Mouse (Mus musculus): Measurements from ENCODE around the gene Tm7sf2. TPM values are rescaled to one million over a fixed set of nuclear protein-coding genes. Genes with fewer than 3 reads are reported as not detected.
"Not testable (repeated sequence)": the region's sequence is repeated elsewhere in the genome, so short reads cannot be mapped to it uniquely, and the experiment has no call there.

The Tm7sf2 gene
- total RNA-seq, 2 experiments from 2014 or later: 9.9 to 14.7 TPM

DNA sequence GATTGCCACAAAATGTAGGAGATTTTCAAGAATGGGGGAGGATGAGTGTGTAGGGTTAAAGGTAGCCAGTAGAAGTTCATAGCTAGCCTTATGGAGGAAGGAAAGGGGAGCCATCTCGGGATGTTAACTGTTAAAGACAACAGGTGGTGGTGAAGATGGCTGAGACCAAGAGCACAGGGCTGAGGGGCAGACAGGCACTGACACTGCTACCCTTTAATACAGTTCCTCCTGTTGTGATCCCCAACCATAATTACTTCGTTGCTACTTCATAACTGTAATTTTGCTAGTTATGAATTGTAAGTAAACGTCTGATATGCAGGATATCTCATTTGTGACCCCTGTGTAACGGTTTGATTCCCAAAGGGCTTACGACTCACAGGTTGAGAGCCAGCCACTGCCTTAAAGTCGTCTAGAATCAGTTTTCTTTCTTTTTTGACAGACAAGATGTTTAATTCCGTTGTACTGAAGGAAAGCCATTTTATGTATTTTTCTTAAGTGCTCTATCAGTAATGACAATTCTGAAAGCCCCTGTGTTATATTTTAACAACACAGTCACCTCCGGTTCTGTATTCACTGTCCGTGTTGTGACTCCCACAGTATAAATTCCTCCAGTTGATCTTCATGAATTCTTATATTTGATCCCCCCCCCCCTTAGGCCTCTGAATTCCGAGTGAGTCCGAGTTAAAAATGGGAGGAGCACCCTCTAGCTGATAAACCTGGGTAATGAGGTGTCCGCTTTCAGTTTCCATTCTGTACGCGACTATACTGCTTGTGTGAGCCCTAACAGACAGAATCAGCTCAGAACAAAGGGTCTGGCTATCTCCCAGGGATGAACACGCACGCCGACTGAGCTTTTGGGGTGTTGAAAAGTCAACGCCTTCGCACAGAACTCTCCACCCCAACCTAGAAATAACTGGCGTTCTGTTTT is 22.5 kb downstream of the Tm7sf2 start:
- DNase-seq (ENCODE audit: low spot score in 2 of 2): no peak

DNA sequence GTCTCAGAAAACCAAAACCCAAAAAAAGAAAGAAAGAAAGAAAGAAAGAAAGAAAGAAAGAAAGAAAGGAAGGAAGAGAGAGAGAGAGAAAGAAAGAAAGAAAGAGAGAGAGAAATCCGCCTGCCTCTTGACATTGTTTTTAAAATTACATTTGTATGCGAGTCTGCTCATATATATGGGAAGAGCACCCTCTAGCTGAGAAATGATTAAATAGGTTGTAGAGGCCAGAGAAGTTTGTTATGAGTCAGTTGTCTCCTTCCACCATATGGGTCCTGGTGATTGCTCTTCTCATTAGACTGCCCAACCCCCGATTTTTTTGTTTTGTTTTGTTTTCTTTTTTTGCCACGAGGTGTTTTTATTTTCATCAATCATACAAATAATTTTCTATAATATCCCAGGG is 24.1 kb downstream of the Tm7sf2 start:
- DNase-seq (ENCODE audit: low spot score in 2 of 2): not testable (repeated sequence)

DNA sequence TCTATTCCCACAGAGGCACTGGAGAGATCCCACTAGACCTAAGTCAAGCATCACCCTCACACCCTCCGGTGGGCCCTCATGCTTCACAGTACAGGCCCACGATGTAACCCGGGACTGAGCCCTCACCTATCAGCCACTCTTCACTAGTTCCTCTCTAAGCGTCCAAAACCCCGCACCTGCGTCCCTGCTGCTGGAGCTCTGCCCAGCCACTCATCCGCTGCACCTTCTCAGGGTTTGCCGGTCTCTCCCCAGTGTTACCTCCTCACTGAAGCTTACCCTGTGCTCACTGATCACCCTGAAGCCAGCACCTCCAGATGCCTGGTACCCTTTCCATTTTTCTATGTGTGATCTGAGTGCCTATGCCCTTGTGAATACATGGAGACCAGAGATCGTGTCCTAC is 25.9 kb downstream of the Tm7sf2 start:
- DNase-seq (ENCODE audit: low spot score in 2 of 2): no peak

DNA sequence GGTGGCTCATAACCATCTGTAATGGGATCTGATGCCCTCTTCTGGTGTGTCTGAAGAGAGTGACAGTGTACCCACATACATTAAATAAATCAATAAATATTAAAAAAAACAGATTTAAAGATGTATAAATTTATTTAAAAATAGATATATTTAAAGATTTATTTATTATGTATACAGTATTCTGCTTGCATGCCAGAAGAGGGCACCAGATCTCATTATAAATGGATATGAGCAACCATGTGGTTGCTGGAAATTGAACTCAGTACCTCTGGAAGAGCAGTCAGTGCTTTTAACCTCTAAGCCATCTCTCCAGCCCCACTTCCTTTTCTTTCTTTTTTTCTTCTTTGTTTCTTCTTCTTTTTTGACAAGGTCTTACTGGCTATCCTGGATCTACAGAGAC is 28.2 kb downstream of the Tm7sf2 start:
- DNase-seq (ENCODE audit: low spot score in 2 of 2): no peak

DNA sequence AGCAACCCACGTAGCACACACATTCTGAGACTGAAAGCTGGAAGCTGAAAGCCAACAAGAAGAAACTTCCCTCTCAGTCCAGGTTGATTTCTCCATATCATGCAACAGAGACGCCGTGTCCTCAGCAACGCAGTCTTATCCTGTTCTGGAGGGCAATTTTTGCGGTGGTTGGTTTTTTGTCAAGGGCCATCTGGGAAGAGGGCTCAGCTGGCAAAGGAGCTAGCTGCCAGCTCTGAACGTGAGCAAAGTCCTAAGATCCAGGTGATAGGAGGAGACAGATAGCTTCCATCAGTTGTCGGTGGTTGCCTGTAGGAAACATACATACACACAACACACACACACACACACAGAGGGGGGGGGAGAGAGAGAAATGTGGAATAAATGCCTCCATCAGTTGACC is 29.8 kb downstream of the Tm7sf2 start:
- no peak for DNase-seq (ENCODE audit: low spot score in 2 of 2)

DNA sequence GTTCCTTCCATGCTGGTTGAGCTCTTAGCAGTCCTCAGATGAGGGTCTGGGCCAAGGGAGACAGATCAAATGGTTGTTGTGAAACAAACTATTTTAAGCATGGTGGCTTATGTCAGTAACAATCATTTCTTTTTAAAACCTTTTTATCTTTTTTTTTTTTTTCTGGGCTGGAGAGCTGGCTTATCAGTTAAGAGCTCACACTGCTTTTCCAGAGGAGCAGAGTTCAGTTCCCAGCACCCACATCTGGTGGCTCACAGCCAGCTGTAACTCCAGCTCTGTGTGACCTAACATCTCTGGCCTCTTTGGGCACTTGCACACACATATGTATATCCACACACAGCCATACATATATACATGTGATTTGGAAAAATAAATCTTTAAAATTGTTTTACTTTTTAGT is 30.5 kb downstream of the Tm7sf2 start:
- DNase-seq (ENCODE audit: low spot score in 2 of 2): no peak

DNA sequence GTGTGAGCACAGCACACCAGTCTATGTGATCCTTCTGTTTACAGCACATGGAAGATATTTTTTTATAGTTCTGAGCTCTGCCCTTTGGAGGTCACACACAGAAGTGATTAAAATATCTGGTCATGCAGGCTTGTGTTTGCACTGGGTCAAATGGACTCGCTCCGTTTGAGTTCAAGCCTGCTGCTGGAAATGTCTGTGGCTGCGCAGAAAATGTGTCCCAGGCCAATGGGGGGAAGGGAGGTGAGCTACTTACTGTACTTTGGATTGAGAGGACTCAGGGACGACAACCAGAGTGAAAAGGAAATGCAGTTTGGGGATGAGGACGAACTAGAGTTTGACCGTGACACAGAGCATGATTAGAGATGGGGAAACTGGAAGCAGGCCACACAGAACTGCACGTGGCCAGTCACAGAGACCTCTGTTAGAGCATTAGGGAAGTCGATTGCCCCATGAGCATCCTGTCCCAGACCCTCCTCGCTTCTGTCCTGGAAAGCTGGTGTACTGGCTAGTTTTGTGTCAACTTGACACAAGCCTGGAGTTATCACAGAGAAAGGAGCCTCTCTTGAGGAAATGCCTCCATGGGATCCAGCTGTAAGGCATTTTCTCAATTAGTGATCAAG is 32.1 kb downstream of the Tm7sf2 start:
- no peak for DNase-seq (ENCODE audit: low spot score in 2 of 2)

DNA sequence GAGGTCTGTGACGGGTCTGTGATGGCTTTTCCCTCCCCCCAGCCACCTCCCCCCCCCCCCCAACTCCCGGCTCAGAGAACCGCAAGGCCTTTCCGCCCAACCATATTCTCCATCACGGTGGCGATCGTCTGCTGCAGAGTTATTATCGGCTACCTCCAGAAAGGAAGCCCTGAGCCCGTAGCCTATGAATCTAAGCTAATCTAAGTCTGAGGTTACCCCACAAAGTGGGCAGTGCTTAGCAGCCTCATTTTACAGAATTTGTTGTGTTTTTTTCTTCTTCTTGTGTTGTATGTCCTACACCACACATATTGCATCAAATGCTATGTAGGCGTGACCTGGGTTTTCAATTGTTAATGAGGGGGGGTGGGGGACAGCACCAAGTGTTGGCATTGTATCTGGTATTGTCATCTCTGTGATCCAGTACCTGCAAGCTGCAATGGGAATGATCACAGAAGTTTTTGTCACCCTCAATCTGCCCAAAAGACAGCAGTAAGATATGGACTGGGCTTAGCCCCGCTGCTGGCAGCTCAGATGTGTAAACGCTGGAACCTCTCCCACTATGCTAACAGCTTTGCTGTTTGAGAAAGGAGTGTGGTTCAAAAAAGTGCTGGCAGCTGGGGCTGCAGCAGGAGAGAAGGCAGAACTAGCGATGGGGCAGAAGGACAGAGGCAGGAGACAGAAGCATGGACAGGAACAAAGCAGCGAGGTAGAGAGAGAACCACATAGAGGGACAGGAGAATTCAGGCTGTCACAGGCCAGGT is 37.5 kb downstream of the Tm7sf2 start:
- no peak for DNase-seq (ENCODE audit: low spot score in 2 of 2)

DNA sequence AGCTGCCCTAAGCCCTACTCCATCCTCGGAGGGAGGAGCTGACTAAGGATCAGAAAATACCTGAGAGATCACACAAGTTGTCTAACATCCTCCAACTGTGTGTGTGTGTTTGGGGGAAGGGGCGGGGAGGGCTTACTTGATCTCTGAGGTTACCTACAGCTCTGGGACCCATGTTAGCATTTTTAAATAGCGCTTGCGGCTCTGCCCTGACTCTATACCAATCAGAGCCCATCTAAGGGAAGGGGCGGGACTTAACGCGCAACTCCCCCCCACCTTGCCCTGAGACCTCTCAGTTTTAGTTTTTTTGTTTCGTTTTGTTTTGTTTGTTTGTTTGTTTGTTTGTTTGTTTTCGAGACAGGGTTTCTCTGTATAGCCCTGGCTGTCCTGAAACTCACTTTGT is 38.7 kb downstream of the Tm7sf2 start:
- DNase-seq (ENCODE audit: low spot score in 2 of 2): no peak

DNA sequence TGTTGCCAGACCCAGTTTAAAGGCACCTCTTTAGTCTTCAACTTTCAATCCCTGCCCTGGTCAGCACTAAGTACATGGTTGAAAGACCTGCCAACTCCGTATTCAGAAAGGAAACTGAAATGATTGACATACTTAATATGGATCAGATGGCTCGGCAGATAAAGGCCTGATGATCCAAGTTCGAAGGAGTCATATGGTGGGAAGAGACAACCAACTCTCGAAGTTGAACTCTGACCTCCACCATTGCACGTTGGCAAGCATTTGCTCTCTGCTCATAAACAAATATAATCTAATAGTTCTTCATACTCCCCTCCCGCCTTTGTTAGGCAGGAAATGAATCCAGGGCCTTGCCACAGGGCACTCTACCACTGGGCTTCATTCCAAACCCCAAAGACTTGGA is 39.2 kb downstream of the Tm7sf2 start:
- no peak for DNase-seq (ENCODE audit: low spot score in 2 of 2)

DNA sequence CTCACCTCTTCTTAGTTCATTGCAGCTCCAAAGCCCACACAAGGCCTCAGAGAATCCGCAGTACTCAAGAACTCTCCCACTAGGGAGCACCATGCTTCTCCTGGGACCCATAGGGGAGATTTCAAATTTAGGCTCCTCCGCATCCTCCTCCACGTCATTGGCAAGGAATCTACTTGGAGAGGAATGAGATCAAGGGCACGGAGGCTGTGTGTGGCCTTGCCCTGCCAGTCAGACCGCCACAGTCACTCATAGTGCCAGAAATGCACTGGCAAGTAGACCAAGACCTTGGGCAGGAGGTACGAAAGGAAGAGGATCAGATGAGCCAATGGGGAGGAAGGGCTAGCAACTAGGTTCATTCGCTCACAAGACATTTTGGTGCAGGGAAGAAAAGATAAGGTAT is 44.2 kb downstream of the Tm7sf2 start:
- no peak for DNase-seq (ENCODE audit: low spot score in 2 of 2)

DNA sequence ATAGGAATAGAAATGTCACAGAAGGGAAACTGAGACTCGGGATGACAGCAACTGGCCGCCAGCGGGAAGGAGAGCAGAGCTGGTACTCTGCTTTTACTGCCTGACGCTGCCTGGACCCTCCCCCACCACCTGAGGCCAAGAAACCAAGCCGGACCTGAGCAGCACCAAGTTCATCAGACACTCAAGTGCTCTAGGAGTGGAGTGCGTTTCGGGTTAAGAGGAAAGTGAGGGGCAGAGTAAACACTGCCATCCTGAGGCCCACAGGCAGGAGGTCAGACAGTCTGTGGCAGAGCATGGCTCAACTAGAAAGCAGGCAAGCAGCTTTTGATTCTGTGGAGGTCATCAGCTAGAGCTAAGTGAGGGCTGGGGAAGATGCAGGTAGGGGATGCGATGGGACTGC is 45.1 kb downstream of the Tm7sf2 start:
- DNase-seq (ENCODE audit: low spot score in 2 of 2): no peak

DNA sequence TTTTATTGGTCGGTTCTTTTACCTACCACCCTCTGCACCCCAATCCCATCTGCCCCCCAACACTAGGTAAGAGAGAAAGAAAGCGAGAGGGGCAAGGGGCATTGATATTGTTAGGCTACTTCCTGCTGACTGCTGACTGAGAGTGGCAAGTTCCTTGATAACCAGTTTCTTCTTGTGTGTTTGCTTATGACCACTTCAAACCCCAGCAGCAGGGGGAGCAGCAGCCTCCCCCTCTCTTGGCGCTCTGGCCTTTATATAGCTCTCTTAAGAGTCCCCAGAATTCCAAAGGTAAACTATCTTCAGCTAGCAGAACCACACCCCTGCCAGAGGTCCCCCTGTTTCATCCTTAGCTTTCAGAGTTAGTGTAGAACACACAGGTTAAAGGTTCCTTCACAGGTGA is 47.9 kb downstream of the Tm7sf2 start:
- no peak for DNase-seq (ENCODE audit: low spot score in 2 of 2)

DNA sequence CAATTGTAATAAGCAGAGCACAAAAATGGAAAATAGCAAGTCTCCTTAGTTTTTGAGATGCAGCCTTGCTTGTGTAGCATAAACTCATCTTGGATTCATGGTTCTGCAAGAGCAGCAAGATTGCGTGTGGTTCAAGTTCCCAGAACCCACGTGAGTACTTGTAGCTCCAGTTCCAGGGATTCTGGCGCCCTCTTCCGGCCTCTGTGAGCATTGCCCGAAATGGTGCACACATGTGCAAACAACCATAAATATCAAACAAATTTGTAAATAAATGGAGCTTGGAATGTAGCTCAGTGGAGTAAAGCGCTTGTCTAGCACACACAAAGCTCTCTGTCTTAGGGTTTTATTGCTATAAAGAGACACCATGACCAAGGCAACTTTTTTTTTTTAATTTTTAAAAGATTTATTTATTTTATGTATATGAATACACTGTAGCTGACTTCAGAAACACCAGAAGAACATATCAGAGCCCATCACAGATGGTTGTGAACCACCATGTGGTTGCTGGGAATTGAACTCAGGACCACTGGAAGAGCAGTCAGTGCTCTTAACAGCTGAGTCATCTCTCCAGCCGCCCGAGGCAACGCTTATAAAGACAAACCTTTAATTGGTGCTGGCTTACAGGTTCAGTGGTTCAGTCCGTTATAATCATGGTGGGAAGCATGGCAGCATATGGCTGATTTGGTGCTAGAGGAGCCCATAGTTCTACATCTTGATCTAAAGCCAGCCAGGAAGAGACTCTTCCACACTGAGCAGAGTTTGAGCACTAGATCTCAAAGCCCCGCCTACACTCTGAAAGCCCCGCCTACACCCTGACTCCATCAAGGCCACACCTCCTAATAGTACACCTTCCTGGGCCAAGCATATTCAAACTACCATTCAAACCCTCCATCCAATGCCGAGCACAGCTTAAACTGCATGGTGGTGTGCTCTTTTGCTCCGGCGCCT is 49.8 kb downstream of the Tm7sf2 start:
- DNase-seq (ENCODE audit: low spot score in 2 of 2): peak; percentile 73 to 86

DNA sequence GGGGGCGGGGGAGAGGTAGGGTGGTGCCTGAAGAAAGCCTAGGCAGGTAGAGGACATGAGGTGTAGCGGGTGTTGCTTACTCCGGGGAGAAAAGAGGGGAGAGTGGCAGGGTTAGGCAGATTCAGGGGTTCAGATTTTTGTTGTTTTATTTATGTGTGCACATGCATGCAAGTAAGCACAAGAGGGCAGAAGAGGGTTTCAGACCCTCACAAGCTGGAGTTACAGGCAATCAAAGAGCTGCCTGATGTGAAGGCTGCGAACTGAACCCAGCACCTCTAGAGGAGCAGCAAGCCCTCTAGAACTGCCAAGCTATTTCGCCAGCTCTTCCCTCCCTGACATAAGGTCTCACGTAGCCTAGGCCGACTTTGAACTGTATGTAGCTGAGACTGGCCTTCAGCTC is 51.6 kb downstream of the Tm7sf2 start:
- no peak for DNase-seq (ENCODE audit: low spot score in 2 of 2)

DNA sequence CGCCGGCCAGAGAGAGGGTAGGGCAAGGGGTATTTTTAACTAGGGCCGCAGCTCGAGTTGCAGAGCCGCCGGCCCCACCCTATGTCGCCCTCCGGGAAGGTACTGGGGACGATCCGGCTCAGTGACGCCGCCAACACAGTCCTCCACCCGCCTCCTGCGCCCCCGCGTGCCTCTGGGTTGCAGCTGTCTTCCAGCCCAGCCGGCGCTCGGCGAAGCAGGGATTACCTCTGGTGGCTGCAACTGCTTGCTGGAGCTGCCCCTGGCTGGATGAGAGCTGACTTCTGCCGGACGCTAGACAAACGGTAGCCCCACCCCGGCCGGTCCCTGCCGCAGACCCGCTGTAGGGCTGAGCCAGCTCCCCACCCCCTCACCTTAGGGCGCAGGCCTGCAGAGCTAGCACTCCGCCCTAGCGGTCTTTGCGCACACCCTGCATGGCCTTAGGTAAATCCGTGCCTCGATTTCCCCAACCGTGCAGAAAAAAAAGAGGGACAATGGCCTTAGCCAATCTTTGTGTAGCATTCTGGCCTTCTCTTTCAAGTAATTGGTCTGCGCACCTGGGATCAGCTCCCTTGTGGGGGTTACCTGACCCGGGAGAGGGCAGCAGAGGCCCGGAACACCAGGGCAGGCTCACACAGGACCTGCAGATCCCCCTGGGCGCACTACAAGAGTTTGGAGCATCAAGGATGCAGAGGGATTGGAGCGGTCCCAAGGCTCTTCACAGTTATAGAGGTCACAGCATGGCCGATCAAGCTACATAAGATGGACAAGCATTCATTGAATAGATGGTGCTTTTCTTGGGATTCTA is 52.5 kb downstream of the Tm7sf2 start, which contains the start of gene Capn1:
Gene Capn1, minus strand, starts transcription at position 387 of the 805 bp plus-strand sequence.
- DNase-seq (ENCODE audit: low spot score in 2 of 2): peak; percentile 73 to 83

DNA sequence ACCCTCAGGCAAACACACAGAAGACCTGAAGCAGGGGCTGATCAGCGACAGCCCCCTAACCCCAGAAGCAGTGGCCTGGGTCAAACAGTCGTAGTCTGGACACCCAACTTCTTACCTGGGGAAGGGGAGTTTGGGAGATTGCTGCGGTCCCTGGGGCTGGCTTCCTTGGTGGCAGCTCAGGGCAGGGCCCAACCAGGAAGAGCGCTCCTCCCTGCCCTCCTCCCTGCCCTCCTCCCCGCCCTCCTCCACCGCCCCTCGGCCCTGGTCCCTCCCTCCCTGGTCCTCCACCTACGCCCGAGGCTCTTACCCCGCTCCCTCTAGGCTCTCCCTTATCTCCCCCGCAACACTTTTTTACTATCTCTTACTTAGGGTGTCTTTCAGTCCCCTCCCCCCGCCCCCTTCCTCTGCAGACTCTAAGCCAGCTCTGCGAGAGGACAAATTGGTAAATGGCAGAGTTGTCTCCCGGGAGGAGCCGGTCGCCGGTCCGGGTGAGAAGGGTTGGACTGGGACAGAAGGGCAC is 53.1 kb downstream of the Tm7sf2 start:
- DNase-seq (ENCODE audit: low spot score in 2 of 2): peak; percentile 42 to 57

DNA sequence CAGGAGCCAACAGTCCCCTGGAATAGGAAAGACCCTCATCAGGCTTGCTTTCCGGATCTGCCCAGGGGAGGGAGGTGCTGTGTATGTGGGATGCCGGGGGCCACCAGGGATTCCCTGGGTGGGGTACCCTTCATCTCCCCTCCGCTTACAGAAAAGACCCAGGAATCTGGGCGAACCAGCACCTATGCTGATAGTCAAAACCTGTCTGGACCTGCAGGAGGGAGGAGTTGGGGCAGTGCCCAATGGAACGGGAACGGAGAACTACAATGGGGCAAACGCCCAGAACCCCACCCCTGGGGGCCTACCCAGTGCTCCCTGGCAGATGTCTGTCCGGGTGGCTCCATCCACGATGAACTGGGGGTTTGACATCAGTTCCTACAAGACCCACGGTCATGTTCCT is 54.5 kb downstream of the Tm7sf2 start:
- no peak for DNase-seq (ENCODE audit: low spot score in 2 of 2)

All from gastrocnemius, postnatal 4 days (tissue).